ENCODE assay signal across 22 mouse cellular contexts in the genomic region with DNA sequence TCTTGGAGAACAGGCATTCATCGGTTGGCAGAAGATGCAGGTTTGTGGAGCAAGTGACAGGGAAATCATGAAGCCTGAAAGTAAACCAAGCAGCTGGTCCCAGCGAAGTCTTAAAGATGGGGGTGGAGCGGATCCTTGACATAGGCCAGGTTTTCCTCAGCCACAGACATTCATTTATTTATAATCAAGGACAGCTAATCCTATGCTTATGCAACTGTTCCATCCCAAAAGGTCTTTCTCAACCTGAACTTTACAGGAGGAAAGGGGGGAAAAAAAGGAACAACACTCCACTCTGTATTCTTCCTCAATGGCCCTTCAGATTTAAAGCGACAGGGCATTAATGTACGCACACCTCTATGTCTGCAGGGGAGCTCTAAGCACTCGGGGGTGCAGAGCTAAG.
DNase-seq lines count a peak whose midpoint lies in the region; ATAC-seq and TF ChIP-seq lines count a peak whose summit lies in the region.
"Had no signal": no experiment of that assay in that cellular context is flagged by ENCODE, and none has a peak within 500 bp of the region (broad histone marks: within the 10 kb centered on the region; RNA-seq: fewer than 3 reads in every experiment).

No protein-coding gene starts in this region.

- H3K4me3 ChIP-seq in gastrocnemius, adult 2 months: no peak overlapping the region
- no peak overlapping the region for H3K4me3 ChIP-seq in lung, postnatal 0 days (ENCODE audit: low read depth, low read length)
- H3K4me3 ChIP-seq in lung, adult 2 months (replicated peaks; ENCODE audit: extremely low read depth, low read depth, low read length): no peak overlapping the region
- H3K4me3 ChIP-seq in stomach, postnatal 0 days (ENCODE audit: low read depth, low read length): no peak overlapping the region
- H3K4me3 ChIP-seq: embryonic facial prominence, embryonic 15.5 days; forebrain, embryonic 15.5 days; heart, adult 2 months; heart, embryonic 12.5 days had no signal

- TF ChIP-seq CTCF in gastrocnemius, adult 2 months (IDR thresholded peaks at IDR 0.05): no peak
- TF ChIP-seq CTCF in lung, postnatal 0 days (IDR thresholded peaks at IDR 0.05): no peak
- TF ChIP-seq CTCF in lung, adult 2 months (IDR thresholded peaks at IDR 0.05; ENCODE audit: insufficient read depth, low read length): no peak
- TF ChIP-seq CTCF in stomach, postnatal 0 days (IDR thresholded peaks at IDR 0.05; ENCODE audit: low read depth): no peak

- H3K9me3 ChIP-seq in lung, postnatal 0 days (ENCODE audit: low read length): no peaks in the 10 kb centered on the region
- H3K9me3 ChIP-seq in stomach, postnatal 0 days (ENCODE audit: control insufficient read depth, low read length): no peaks in the 10 kb centered on the region
- H3K9me3 ChIP-seq: embryonic facial prominence, embryonic 15.5 days; forebrain, embryonic 15.5 days; G1E; heart, embryonic 12.5 days had no signal

- peak; percentile 58 for TF ChIP-seq EP300 in lung, postnatal 0 days (IDR thresholded peaks at IDR 0.05)
- TF ChIP-seq EP300 in stomach, postnatal 0 days (optimal IDR thresholded peaks at IDR 0.05): no peak

- H3K4me1 ChIP-seq in lung, postnatal 0 days (ENCODE audit: insufficient read depth, low read depth, low read length): peaks cover 19% of the 10 kb centered on the region
- peaks cover 20% of the 10 kb centered on the region for H3K4me1 ChIP-seq in lung, adult 2 months (ENCODE audit: control insufficient read depth, insufficient read depth, low read length)
- peaks cover 18% of the 10 kb centered on the region for H3K4me1 ChIP-seq in stomach, postnatal 0 days (replicated peaks; ENCODE audit: control insufficient read depth, insufficient read depth)

- H3K4me2 ChIP-seq in lung, postnatal 0 days (replicated peaks; ENCODE audit: low read depth, low read length): no peak overlapping the region
- no peak overlapping the region for H3K4me2 ChIP-seq in stomach, postnatal 0 days (replicated peaks; ENCODE audit: low read depth)
- H3K4me2 ChIP-seq: embryonic facial prominence, embryonic 15.5 days; forebrain, embryonic 15.5 days; heart, embryonic 12.5 days had no signal

- DNase-seq in gastrocnemius, adult 2 months: no peak
- DNase-seq in gastrocnemius, postnatal 4 days (ENCODE audit: low spot score in 2 of 2): no peak
- peak; percentile 65 for DNase-seq in lung, postnatal 0 days (ENCODE audit: low spot score)
- no peak for DNase-seq in lung, adult 2 months
- peak; percentile 36 for DNase-seq in urinary bladder, postnatal 14 days (ENCODE audit: low spot score)
- DNase-seq in urinary bladder, adult 2 months (ENCODE audit: low spot score): no peak
- DNase-seq in stomach, postnatal 0 days (ENCODE audit: low spot score): no peak
- DNase-seq in ovary, postnatal 36 days (ENCODE audit: low spot score): no peak
- DNase-seq: adrenal gland, postnatal 10 days; B cell, adult 2 months; cerebellum, adult 11 months; cerebellum, adult 8-10 months; cerebellum, postnatal 14 days; embryo, embryonic 11 days; gastrocnemius, postnatal 10 days; heart, postnatal 36 days had no signal

- no peak for TF ChIP-seq POLR2A in lung, adult 2 months (IDR thresholded peaks at IDR 0.05; ENCODE audit: borderline replicate concordance, extremely low read depth, low read depth, low read length)

- H3K36me3 ChIP-seq in lung, postnatal 0 days (ENCODE audit: insufficient read depth, low read length): no peaks in the 10 kb centered on the region
- no peaks in the 10 kb centered on the region for H3K36me3 ChIP-seq in stomach, postnatal 0 days (ENCODE audit: control insufficient read depth, insufficient read depth, low read length)
- H3K36me3 ChIP-seq: embryonic facial prominence, embryonic 15.5 days; forebrain, embryonic 15.5 days; G1E; heart, embryonic 12.5 days had no signal

- WGBS in lung, postnatal 0 days: 54% methylated on average over 6 of the region's 6 CpGs
- 68% methylated on average over 6 of the region's 6 CpGs for WGBS in lung, adult 2 months
- WGBS in stomach, postnatal 0 days: 48% methylated on average over 6 of the region's 6 CpGs

- no peaks in the 10 kb centered on the region for H3K27me3 ChIP-seq in lung, postnatal 0 days (replicated peaks; ENCODE audit: insufficient read depth, low read length)
- H3K27me3 ChIP-seq in stomach, postnatal 0 days (ENCODE audit: control insufficient read depth, insufficient read depth, low read length): no peaks in the 10 kb centered on the region
- H3K27me3 ChIP-seq: embryonic facial prominence, embryonic 15.5 days; forebrain, embryonic 15.5 days; heart, embryonic 12.5 days had no signal

- ATAC-seq in lung, postnatal 0 days: peak; percentile 1; the same call in 1 of the 2 replicates
- no peak; the same call in 1 of the 2 replicates for ATAC-seq in stomach, postnatal 0 days (ENCODE audit: low FRiP score, low TSS enrichment)
- ATAC-seq: CD4-positive, CD25-positive, alpha-beta regulatory T cell, adult 4 months; forebrain, embryonic 15.5 days had no signal

- intact Hi-C loops in gastrocnemius, adult 2 months (cut with DNase I): loop anchor here (5.0 kb wide), 1 partner anchor 36 kb away; no protein-coding TSS in a partner anchor

- H3K9ac ChIP-seq in lung, postnatal 0 days (replicated peaks; ENCODE audit: low read depth): no peak overlapping the region
- no peak overlapping the region for H3K9ac ChIP-seq in stomach, postnatal 0 days (ENCODE audit: low read length)
- H3K9ac ChIP-seq: embryonic facial prominence, embryonic 15.5 days; forebrain, embryonic 15.5 days; heart, embryonic 12.5 days had no signal

- H3K27ac ChIP-seq in gastrocnemius, adult 2 months: peak overlapping the region; percentile 77
- peak overlapping the region; percentile 34; the same call in 1 of the 2 replicates for H3K27ac ChIP-seq in lung, postnatal 0 days (ENCODE audit: low read length)
- H3K27ac ChIP-seq in stomach, postnatal 0 days (replicated peaks): peak overlapping the region; percentile 75
- H3K27ac ChIP-seq: forebrain, embryonic 15.5 days; heart, adult 2 months had no signal

Comparison
In these comparisons a context has a peak if more than half of its experiments do, and no peak if none do; other contexts are left out.
1. DNase-seq: peak in lung, postnatal 0 days (single experiment) and urinary bladder, postnatal 14 days (single experiment); none in gastrocnemius, adult 2 months (single experiment), gastrocnemius, postnatal 4 days (0 of 2), lung, adult 2 months (single experiment), urinary bladder, adult 2 months (single experiment), stomach, postnatal 0 days (single experiment) and ovary, postnatal 36 days (single experiment).
2. Peak in every context shown above with its lines, with median percentiles within 50 percentile points of each other: H3K27ac ChIP-seq.